Mouse (Mus musculus): ENCODE results near the gene Anxa5.
A peak's percentile ranks its signal among the peaks of the same experiment; 100 is the strongest.

The Anxa5 gene

DNA sequence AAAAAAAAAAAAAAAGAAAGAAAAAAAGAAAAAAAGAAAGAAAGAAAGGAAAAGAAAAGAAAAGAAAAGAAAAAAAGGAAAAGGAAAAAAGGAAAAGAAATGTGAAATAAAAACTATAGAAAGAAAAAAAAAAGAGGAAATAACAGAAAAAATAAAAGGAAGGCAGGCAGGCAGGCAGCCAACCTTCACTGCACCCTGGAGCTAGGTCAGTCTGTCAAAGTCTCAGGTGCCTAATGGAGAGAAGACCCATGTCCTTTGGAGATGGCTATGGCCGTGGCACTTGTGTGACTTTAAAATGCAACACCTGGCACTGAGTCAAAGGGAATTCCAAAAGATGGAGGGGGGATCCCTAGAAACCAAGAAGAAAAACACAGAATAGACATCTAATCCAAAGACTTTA lies 12.7 kb upstream of the Anxa5 start:
- no peak for DNase-seq

DNA sequence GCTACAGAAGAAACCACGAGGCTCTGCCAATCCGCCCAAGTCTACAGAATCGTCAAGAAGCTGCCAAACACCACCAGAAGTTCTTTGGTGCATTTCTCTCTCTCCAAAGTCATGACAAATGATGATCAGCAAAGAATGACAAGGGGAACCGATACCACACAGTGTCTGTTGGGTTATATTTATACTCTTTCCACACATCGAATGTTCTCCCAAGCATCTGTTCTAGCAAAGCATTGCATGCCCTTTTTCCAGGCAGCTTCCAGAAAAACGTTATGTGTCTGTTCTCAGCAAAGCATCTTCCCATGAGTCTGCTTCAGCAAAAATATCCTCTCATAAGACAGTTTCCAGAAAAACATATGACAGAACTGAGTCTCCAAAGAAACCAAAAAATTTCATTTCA lies 11.2 kb upstream of the Anxa5 start:
- no peak for DNase-seq

DNA sequence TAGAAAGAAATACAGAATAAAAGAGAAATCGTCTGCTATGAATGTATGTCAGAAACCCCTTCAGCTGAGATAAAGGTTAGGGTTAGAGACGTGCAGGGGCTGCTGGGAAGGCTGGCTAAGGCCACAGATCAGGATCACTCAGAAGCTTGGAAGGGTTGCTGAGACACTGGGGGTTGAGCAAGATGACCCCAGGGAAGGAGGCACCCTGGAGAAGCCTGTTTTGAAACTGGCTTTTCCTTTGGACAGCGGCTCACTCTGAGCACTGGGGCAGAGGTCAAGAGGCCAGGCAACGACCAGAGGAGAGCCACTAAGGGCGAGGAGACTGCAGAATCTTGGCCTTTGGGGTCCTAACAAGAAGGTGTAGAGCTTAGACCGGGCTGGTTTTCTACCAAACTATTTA lies 10.5 kb upstream of the Anxa5 start:
- DNase-seq, result no peak

DNA sequence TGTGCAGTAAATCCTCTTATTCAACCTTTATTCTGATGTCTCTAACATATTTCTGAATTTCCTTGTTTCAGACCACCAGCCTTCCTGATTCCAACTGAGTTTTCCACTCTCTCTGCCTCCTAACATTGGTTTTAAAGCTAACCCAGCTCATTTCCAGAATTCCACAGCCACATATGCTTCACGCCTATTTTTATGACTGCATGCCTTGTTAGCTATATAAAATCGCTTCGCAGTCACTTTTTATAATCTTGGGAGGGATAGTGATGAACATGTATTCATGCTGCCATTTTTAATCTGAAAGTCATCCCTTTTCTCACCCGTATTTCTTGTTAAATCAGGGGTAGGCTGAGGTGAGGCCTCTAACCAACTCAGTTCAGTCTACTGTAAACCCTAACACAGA lies 8.6 kb upstream of the Anxa5 start:
- no peak for DNase-seq

DNA sequence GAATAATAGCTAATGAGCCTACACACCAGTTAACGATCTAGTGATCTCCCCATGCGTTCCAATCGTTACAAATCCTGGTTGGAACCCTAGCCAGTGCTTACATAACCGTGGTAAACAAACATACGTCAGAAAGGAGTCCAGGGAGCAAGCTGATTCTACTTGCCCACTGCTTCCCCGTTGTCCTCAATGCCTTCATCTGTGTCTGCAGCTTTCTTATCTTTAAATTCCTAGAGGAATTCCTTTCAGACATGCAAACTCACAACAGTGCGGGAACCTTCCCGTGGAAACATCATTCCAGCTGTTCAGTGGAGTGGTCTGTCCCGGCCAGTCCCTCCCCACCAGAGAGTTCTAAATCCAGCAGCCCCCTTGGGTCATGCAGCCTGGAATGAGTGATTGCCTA lies 7.2 kb upstream of the Anxa5 start:
- DNase-seq, result no peak

DNA sequence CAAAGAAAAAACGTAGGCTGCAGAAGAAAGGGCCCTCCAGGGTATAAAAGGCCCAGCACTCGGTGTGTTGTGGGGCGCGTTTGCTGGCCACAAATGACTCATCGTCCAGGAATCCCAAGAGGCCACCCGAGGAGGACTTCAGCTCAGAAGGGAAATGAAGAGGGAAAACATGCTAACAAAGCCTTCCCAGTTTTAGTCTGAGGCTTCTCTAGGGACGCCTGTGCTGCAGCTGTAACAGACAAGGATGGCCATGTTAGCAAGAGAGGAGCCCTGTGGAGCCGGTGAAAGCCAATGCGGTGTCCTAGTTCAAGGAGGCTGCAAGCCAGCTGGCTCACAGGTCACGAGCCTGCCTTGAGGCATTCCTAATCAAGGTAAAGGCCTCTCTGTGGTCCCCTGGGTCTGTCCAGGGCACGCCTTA lies 6.1 kb upstream of the Anxa5 start:
- peak; percentile 85 for DNase-seq

DNA sequence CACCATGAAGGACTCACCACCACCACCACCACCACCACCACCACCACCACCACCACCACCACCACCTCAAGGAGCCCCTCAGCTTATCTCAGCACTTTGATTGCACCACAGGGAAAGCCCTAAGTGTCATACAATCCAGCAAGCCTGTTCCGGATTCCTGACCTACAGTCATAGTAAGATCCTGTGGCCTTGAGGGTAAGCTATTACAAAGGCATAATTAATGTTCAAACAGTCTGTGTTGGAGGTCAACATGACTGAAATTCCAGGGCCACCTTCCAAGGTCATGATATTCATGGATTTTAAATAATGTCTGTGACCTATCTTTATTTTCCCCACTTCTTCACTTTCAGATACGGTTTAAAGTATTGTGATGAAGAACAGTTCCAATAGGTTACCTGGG lies 4.8 kb upstream of the Anxa5 start:
- no peak for DNase-seq

DNA sequence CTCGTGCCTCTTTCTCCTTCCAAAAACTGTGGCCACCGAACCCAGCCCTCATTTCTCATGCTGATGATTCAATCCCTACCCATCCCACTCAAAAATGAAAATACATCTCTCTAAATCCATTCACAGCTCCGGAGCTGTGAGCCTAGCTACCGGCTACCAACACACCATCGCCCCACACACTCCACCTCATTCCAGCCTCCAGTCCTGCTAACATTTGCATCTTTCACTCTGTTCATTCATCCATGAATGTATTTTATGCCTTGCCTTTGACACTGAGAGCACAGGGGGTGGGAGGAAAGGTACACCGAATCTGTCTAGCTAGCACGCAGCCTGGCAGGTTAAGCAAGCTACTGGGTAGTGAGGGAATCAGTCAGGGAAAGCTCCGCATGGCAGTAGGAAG lies 3.1 kb upstream of the Anxa5 start:
- no peak for DNase-seq

DNA sequence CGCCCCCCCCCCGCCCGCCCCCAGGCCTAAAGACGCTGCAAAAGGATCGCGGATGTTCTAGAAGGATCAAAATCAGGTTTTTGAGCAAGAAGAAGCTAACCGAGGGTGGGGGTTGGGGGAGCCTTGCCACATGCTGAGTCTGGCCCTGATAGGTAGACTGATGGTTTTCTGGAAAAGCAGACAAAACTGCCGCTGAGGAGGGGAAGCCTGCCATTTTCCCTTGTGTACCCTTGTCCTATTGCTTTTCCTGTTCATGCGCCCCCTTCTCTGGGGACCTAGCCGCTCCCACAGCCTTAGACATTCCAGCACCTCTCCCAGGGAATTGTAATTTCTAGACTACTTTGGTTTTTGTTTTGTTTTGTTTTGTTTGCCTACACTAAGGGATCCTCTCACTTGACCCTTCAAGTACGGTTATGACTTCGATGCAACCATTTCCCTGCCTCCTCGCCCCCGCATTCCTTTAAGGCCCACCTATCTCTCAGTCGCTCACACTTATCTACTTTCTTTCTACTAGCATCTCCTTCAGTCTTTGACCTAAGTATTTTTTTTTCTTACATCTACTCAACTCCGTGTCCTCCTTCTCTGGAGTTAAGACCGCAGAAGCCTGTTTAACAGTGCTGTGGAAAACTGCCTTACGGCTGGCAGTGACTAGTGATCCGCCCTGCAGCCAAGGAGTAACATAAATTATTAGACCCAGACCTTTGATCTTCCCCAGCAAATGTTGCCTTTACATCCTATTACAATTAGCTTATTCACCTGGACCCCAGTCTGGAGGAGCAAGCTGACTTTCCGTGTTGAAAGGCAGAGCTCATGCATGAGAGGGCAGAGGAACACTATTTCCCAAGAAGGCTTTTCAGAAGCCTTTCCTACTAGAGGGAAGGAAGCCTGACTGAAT lies 814 bp upstream of the Anxa5 start:
- no peak for DNase-seq

DNA sequence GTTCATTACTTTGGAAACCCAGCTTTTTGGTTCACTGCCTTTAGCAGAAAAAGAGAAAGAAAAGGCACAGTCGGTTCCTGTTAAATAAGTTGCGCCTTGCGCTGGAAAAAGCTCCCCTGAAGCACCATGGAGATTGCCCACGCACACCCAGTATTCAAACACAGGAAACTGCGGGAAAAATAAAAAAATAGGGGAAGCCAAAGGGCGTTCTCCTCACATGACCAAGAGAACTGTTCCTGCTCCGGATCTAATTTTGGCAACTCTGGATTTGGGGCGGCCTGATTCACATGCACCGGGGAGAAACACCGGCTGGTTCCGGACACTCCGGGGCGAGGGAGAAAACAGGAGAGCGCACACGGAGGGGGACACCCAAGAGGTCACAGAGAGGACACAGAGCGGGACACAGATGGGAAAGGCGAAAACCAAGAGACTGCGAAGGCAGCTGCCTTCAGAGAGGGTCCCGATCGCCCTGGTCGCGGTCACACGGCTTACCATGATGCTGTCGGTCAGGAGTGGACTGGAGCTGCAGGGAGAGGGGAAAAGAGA lies 683 bp downstream of the Anxa5 start:
- no peak for DNase-seq

DNA sequence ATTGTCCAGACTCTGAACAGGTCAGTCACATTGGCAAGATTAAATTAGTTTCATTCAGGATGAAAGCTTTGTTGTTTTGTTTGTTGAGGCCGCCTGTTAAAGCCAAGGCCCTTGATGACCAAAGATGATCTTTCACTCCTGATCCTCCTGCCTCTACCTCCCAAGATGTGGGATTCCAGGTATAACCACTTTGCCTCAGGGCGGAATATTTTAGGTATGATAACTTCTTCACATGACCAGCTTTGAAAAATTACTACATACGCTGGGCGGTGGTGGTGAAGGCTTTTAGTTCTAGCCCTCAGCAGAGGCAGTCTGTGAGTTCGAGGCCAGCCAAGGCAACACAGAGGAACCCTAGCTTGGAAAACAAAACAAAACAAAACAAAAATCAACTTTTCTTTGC lies 1.3 kb downstream of the Anxa5 start:
- DNase-seq, result no peak

DNA sequence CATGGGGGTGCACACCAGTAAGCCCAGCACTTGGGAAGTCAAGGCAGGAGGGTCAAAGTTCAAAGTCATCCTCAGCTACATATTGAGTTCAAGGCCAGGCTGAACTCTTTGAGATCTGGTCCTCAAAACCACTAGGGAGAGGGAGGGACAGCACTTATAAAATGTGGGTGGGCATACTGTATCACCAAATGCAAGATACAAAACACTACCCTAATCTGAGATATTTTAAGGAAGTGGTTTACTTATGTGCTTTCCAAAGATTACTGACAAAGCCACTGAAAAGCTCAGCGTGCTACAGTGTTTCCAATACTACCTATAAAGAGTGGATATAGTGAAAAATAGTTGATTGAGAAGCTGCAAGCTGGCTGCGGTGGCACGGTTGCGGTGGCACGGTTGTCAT lies 2.5 kb downstream of the Anxa5 start:
- DNase-seq, result no peak

DNA sequence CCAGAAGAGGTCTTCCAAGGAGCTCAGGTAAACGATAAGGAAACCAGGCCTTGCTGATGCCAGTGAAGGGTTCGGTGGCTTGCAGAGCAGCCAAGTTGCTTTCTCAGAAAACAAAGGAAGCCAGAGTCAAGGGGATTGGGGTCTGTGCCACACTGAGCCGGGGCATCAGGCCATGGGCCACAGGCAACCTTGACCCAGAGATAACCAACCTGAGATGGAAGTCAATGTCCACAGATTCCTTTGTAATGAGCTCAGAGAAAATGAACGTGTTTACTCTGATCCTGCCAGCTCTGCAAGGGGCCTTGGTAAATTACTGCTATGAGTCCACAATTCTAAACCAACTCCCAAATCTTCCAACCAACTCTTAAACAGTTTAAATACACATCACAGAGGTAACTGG lies 3.8 kb downstream of the Anxa5 start:
- DNase-seq, result no peak

DNA sequence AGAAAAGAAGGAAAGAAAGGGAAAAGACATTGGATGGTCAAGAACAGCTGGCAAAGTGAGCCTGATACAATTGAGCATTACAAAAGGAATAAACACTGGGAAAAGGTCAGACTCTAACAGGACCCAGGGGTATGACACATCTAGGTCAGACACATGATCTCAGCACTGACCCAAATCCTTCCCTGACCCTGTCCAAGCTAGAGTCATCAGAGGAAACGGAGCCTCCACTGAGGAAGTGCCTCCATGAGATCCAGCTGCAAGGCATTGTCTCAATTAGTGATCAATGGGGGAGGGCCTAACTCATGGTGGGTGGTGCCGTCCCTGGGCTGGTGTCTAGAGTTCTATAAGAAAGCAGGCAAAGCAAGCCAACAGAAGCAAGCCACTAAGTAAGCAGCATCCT lies 6.8 kb downstream of the Anxa5 start:
- peak; percentile 53 for DNase-seq

DNA sequence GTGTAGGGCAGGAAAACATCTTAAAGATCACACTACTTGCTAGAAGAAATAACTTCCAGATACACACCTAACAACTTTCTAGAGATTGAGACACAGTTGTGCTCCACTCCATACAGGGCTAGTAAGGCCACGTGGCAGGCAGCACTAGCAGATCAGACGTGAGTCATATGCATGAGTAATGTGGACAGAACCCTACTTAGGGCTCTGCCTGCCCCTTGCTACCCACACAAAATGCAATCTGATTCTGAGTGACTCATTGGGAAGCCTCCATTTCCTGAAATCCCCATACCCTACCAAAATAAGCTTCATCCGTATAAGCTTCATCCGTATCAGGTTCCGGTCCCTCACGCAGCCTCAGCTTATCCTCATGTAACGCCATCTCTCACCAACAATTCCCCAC lies 8.1 kb downstream of the Anxa5 start:
- DNase-seq, result no peak

DNA sequence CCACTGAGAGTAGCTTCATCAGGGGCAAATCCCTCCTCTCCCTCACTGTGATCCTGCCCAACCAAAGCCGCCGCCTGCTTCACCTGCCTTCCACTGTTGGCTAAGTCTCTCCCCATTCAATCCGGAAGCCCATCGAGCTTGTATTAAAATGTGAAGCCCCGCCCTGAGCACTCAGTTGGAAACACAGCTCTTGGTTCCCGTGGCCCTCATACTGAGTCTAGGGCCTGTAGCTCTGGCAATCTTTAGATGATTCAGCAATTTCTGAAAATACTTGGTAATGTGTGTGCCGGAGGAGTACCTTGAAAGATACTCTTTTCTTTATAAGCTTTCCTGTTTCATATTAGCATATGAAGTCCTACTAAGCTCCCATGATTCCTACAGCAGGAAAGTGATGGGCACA lies 10.2 kb downstream of the Anxa5 start:
- DNase-seq, result no peak

DNA sequence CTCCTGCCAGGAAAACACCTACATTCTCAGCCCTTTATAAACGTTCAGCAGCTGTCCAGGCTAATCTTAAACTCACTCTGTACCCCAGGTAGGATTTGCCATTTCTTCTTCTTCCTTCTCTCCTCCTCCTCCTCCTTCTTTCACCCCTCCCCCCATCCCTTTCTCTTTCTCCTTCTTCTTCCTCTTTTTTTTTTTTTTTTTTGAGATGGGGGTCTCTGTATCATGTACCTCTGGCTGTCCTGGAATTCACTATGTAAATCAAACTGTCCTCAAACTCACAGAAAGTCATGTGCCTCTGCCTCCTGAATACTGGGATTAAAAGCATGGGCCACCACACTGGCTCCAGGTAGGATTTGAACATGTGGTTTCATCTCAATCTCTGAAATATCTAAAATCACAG lies 13.3 kb downstream of the Anxa5 start:
- DNase-seq, result no peak

DNA sequence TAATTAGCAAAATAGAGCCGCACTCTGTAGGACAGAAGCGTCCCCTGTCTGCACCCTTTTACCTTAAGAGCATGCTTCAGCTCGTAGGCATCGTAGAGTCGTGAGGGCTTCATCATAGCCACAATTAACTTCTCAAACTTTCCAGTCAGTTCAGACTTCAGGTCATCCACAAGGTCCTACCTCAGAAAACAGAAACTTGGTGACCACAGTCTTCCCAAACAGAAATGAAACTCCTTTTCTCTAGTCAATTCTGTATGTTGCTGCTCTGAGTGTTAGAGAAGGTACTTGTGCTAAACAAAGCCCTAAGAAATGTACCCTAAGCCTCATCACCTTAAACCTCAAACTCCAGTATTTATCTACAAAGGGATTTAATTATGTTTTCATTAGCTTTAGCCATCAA lies 13.9 kb downstream of the Anxa5 start:
- no peak for DNase-seq

DNA sequence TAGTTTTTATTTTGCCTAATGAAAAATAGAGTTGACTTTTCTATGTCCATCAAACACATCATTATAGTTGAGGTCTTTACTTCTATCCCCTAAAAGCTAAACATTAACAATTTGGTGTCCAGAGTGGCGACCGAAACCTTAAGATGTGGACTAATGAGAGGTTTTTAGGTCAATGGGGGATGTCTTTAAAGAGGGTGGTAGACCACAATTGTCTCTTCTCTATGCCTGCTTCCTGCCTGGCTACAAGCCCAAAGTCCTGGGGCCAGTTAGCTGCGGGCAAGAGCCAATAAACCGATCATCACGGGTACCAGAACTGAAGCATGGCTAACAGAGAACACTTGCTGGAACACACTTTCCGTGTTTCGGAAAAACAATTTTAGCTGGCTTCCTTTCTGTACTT lies 15.0 kb downstream of the Anxa5 start:
- no peak for DNase-seq

DNA sequence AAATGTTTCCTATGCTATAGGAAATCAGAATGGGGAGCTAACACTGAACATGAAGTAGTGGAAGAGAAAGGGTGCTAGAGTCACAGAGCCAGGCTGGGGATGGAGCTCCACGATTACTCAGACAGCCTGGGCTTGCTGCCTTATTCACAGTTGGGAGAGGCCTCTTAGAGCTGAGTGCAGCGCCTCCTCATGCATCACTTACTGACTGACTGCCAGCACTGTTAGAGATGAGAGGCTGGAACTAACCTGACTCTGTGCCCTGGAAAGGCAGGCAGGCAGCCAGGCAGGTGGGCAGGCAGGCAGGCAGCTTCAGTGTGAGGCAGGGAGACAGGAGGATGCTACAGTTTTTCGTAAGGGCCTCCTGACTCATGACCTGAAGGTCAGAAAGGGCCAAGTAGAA lies 20.1 kb downstream of the Anxa5 start:
- no peak for DNase-seq

DNA sequence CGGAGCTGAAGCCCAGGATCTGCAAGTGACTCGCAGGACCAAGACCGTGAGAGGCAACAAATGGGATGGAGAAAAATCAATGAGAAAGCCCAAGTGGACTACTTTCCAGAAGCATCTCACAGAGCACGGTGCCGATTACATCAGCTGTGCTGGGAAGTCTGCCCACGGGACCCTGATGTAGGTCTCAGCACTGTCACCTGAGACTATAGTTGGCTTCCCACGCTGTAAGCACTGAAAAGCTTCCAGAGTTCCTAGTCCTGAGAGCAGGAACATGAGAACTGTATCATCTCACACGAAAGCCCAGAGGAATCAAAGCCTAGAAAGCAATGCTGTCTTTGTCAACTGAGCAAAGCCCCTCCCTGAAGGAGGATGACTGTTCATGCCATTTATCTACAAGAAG lies 20.6 kb downstream of the Anxa5 start:
- no peak for DNase-seq

DNA sequence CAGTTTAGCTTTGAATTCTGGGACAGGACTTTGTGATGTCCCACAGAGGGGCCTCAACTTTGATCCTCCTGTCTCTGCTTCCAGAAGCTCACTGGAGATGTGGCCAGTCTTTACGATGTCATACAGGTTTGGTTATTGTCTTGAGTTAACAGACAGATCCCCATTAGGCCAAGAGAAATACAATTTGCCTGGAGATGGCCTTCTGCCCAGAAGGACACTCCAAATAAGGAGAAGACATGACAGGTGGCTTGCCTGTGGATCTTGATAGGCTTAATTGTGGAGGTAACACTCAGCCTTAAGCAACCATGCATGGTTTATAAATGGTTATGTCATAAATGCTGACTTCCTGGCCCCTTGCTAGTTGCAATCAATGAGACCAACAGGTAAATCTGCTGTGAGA lies 23.2 kb downstream of the Anxa5 start:
- DNase-seq, result no peak

DNA sequence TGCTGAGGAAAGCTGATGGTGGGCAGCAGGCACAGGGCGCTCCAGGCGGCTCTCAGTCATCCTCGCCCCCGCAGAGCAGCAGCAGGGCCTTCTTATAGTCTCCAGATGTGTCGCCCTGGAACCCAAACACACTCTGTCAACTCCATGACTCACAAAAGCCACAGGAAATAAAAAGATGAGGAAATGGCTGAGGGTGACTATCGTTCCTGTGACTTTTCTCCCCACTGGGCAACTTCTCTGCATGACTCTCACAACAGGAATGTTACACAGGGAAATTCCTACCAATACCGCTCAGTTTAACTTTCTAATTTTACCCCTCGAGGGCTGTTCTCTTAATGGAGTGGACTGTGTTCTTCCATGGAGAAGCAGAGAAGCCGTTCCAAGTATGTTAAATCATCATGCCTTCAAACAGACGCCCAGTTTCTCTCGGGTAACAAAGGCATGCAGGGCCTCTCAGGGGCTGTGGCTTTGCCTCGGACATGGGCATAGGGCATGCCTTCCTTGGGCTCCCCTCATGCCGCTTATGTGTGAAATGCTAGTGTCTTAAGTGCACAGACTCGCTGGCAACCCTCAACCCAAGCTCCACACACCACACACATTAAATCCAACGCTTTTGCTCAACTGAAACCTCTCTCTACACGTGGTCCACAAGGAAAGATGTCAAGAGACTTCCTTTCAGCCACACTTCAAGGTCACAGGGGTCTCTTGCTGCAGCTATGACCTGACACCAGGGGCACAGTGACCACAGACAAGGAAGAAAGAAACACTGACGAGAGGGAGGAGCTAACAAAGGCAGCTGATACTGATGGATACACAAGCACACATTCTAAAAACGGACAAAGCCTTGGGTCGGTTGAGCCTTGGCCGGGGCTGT lies 26.2 kb downstream of the Anxa5 start:
- no peak for DNase-seq

DNA sequence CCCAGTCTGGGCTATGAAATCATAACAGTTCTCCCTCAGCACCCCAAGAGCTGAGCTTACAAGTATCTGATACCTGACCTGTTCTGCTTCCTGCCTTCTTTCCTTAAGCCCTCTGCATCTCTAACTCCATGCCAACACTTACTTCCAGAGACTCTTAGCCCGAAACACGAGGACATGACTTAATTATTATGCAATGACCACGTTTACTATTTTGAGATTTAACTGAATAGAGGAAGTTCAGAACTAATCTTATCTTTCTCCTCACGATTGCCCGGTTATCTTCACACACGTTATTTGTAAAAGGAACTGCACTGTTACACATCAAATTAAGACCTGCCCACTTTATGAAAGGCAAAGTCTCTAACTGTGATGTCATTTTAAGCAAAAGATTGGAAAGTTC lies 28.8 kb downstream of the Anxa5 start:
- no peak for DNase-seq

All from retina, postnatal 1 day (tissue).